Mouse (Mus musculus): ENCODE measurements at regions not wholly inside any gene's neighbourhood (a gene's known extent, or its start where the extent isn't known, plus 50 kb on each side); places are given as distances from the start of the nearest gene placed in this dataset.

DNA sequence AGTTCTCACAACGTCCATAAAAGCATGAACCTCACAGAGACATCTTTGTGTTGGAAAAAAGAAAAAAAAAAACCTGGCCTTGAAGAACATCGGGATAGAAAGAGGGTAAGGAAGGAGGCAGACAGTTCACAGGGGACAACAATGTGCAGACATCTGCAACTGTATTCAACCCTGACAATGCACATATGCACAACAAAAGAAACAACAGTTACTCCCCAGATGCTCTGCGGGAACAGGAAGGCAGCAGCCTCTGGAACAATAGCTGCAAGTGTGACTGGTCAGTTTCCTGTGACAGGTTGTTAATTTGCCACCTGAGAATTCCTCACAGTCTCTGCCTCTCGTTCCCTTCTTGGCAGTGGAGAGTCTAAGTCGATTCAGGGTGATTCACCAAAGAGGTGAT lies 100.5 kb upstream of the Cnr1 start:
- TF ChIP-seq CTCF (IDR thresholded peaks at IDR 0.05; ENCODE audit: low read depth, low read length) (no peak), POLR2A (IDR thresholded peaks at IDR 0.05; ENCODE audit: insufficient read depth, low read length) (no peak)
